Mouse (Mus musculus) embryonic facial prominence, embryonic 11.5 days (tissue): Measurements from ENCODE around the gene Eef2. TPM values are rescaled to one million over a fixed set of nuclear protein-coding genes. Genes with fewer than 3 reads are reported as not detected.

ENCODE experiments used
- polyA plus RNA-seq: library from polyadenylated mRNA; unstranded; fragments of >200 nt; fragmentation: Nextera tagmentation; extraction: Ambion mirVana; gene quantifications from 2 replicates; pipeline ENCODE4 v1.2.1, GENCODE M21; 2014

The Eef2 gene
- polyA plus RNA-seq, 1 experiment from 2014 or later: 417 TPM

Other genes with a start within 250 kb of the Eef2 start
- gene Gadd45b, start 246.6 kb upstream of the Eef2 start, polyA plus RNA-seq: 9.9 and 11.6 TPM in 2 replicates
- gene Gng7, start 161.7 kb upstream of the Eef2 start, polyA plus RNA-seq: 4.8 and 5.4 TPM in 2 replicates
- 1.3 and 1.4 TPM in 2 replicates for gene Diras1, start 151.0 kb upstream of the Eef2 start, polyA plus RNA-seq
- gene Slc39a3, start 139.2 kb upstream of the Eef2 start, polyA plus RNA-seq: 6.7 and 7.2 TPM in 2 replicates
- 193 and 218 TPM in 2 replicates for gene Sgta, start 116.5 kb upstream of the Eef2 start, polyA plus RNA-seq
- 56.0 and 56.3 TPM in 2 replicates for gene Thop1, start 106.6 kb upstream of the Eef2 start, polyA plus RNA-seq
- 0.08 TPM in 2 replicates for gene Creb3l3, start 77.8 kb upstream of the Eef2 start, polyA plus RNA-seq
- 191 and 192 TPM in 2 replicates for gene Map2k2, start 70.7 kb upstream of the Eef2 start, polyA plus RNA-seq
- 4.9 and 5.5 TPM in 2 replicates for gene Zbtb7a, start 41.4 kb upstream of the Eef2 start, polyA plus RNA-seq
- 36.1 and 46.5 TPM in 2 replicates for gene Pias4, start 8.7 kb upstream of the Eef2 start, polyA plus RNA-seq
- gene Dapk3, start 6.4 kb downstream of the Eef2 start, polyA plus RNA-seq: 47.4 and 49.4 TPM in 2 replicates
- not detected in 2 replicates for gene 4930442H23Rik, start 7.2 kb downstream of the Eef2 start, polyA plus RNA-seq
- gene Nmrk2, start 25.4 kb downstream of the Eef2 start, polyA plus RNA-seq: not detected in 2 replicates
- gene Atcay, start 54.2 kb downstream of the Eef2 start, polyA plus RNA-seq: 4.1 and 5.3 TPM in 2 replicates
- 2.5 and 2.8 TPM in 2 replicates for gene Zfr2, start 56.5 kb downstream of the Eef2 start, polyA plus RNA-seq
- 2.6 and 4.0 TPM in 2 replicates for gene Matk, start 76.3 kb downstream of the Eef2 start, polyA plus RNA-seq
- 203 and 205 TPM in 2 replicates for gene Mrpl54, start 90.3 kb downstream of the Eef2 start, polyA plus RNA-seq
- 35.3 and 41.3 TPM in 2 replicates for gene Apba3, start 90.3 kb downstream of the Eef2 start, polyA plus RNA-seq
- 2.5 and 3.3 TPM in 2 replicates for gene Tjp3, start 115.0 kb downstream of the Eef2 start, polyA plus RNA-seq
- gene Pip5k1c, start 116.3 kb downstream of the Eef2 start, polyA plus RNA-seq: 41.5 and 46.6 TPM in 2 replicates
- 30.1 and 30.5 TPM in 2 replicates for gene Cactin, start 144.5 kb downstream of the Eef2 start, polyA plus RNA-seq
- 1.4 and 2.1 TPM in 2 replicates for gene Tbxa2r, start 152.1 kb downstream of the Eef2 start, polyA plus RNA-seq
- gene Gipc3, start 166.6 kb downstream of the Eef2 start, polyA plus RNA-seq: not detected in 2 replicates
- 97.9 and 103 TPM in 2 replicates for gene Hmg20b, start 173.8 kb downstream of the Eef2 start, polyA plus RNA-seq
- 3.4 and 4.0 TPM in 2 replicates for gene Mfsd12, start 180.9 kb downstream of the Eef2 start, polyA plus RNA-seq
- gene 4930404N11Rik, start 189.2 kb downstream of the Eef2 start, polyA plus RNA-seq: not detected in 2 replicates
- 92.1 and 95.0 TPM in 2 replicates for gene Fzr1, start 201.9 kb downstream of the Eef2 start, polyA plus RNA-seq
- gene Dohh, start 207.8 kb downstream of the Eef2 start, polyA plus RNA-seq: 45.0 and 52.5 TPM in 2 replicates
- 2.5 and 4.1 TPM in 2 replicates for gene Gm48551, start 207.8 kb downstream of the Eef2 start, polyA plus RNA-seq
- 0.63 TPM in 1 of 2 replicates, not detected in the other for gene Gm48552, start 212.4 kb downstream of the Eef2 start, polyA plus RNA-seq
- 3.4 and 4.1 TPM in 2 replicates for gene Smim24, start 216.4 kb downstream of the Eef2 start, polyA plus RNA-seq